Mouse (Mus musculus) right cerebral cortex, postnatal 4 days (tissue): ENCODE results near the gene Adam12.

ENCODE experiments used
- DNase-seq: peaks from one replicate; pipeline ENCODE4 v3.0.0-alpha.2; 2022

The Adam12 gene

DNA sequence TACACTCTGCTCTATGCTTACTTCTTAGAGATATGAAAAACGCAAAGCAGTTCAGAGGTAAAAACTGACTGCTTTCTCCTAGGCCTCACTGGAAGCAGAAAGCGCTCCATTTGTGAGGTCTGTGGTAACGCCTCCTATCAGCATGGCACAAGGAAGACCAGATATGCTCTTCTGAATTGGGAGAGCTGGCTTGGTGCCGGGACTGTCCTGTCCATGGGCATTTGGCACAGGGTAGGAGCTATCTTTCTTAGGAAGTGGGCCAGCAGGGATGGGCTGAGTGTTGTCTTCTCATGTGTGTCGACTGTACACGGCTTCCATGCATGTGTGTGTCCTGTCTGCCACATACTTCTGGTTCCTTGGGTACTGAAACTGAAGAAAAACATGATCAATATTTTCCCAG lies 369.7 kb downstream of the Adam12 start:
- no peak for DNase-seq

DNA sequence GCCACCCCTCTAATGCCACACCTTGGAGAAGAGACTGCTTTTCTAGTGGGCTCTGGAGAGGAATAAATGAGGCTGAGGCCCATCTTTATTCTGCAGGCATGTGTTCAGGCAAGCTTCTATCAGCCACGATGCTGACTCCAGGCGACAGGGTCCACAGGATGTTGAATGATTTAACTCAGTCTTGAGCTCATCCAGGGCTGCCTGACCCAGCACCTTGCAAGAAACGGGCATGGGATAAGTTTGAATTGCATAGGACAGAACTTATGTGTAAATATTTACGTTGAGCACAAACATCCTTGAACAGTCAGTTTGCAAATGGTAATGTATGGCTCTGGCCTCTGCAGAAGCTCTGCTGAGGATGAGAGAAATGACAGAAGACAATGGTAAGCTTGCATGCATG lies 372.4 kb downstream of the Adam12 start:
- DNase-seq: no peak

DNA sequence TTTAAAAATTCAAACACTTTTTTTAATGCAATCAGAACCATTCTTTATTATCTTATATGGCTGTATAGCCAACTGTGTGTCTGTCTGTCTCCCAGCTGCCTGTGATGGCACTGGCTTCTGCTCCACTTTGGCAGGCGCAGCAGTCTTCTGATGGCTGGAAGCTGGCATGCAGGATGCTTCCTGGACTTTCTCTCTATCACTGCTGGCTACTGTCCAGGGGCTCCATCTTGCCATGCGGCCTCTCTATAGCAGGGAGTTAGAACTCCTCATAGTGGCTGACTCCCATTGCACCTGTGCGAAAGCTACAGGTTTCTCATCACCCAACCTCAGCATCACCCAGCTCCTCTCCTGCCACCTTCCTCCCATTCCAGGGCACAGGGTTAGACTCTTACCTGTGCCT lies 373.4 kb downstream of the Adam12 start:
- DNase-seq: peak; percentile 14

- peak; percentile 75 for DNase-seq
Measured at GRCm38 (mm10) chr7:133856278-133856677, 375.7 kb downstream of the Adam12 start.

DNA sequence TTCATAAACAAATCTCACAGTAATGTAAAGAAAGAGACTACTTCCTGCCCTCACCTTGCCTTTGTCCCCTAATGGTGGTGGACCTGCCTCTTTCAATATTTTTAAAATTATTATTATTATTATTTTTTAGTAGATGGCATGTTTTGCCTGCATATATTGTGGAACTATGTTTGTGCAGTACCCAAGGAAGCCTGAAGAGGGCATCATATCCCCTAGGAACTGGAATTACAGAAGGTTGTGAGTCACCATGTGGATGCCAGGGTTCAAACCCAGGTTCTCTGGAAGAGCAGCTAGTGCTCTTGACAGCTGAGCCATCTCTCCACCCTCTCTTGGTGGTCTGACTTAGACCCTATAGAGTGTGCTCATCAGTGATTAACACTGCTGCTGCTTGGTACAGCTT lies 381.2 kb downstream of the Adam12 start:
- DNase-seq: no peak

- no peak for DNase-seq
Measured at GRCm38 (mm10) chr7:133848180-133848579, 383.8 kb downstream of the Adam12 start.

- no peak for DNase-seq
Measured at GRCm38 (mm10) chr7:133847175-133847574, 384.8 kb downstream of the Adam12 start.

DNA sequence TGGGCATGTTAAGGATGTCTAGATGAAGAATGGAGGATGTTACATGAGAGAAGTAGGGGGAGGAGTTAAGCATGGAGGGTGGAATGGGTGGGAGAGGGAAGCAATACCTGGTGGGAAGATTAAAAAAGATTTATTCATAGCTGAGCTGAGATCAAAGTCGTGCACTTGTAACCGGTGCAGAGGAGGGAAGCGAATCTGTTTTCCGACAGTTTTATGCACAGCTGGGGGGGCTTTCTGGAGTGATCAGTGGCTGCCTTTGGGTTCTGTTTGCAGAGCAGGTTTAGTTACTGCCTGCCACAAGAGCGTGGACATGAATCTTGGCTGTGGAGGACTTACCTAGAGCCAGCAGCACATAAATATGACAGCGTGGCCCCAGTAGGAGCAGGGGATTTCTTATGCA lies 389.9 kb downstream of the Adam12 start:
- no peak for DNase-seq

DNA sequence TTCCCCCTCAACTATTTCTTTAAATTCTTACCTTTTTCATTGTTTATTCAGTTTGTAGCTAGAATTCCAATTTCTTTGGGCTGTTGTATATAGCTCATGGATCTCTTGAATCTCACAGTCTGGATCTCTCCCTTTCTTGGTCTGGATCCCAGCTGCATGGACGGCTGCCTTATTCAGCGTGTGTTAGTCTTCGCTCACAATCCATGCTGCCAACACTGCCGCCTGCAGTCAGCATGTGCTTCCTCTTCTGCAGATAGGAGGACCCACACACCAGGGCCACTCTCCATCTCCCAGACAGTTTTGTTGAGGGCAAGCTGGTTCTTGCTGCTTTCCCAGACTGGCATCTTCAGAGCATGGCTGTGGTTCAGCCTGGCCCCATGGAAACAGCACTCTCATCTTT lies 392.4 kb downstream of the Adam12 start:
- DNase-seq: peak; percentile 61
